Mouse (Mus musculus): ENCODE measurements around the gene Ssr4. TPM values are rescaled to one million over a fixed set of nuclear protein-coding genes. Genes with fewer than 3 reads are reported as not detected.

Gene Ssr4
- polyA plus RNA-seq, 1 experiment from 2014 or later = 162 TPM

DNA sequence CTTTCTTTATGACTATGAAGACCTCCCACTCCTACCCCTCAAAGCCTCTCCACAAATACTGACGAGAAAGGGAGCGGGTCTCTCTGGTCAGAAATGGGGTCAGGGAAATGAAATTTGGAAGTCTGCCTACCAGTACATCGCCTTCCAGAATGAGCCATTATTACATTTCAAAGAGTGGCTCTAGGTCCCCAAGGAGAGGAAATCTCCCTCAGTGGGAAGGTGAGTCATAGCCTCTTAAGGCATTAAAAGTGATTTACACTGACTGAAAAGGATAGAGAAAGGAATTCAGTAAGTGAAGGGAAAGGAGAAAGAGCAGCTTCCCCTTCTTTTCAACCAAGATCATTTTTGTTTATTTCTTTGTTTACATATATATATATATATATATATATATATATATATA lies 49.9 kb downstream of the Ssr4 start:
- Histone ChIP-seq H3K4me1 (ENCODE audit: control insufficient read depth, insufficient read depth, low read depth, low read length) (no peaks in the 10 kb centered on the region), H3K9me3 (ENCODE audit: control insufficient read depth, low read length) (no peaks in the 10 kb centered on the region), H3K27ac (ENCODE audit: low read depth, low read length) (no peak overlapping the region), H3K4me3 (ENCODE audit: low read length) (no peak overlapping the region), H3K36me3 (ENCODE audit: control insufficient read depth, insufficient read depth, low read length) (no peaks in the 10 kb centered on the region), H3K9ac (ENCODE audit: low read depth, low read length) (no peak overlapping the region), H3K27me3 (replicated peaks; ENCODE audit: control insufficient read depth, insufficient read depth, low read length) (no peaks in the 10 kb centered on the region), H3K4me2 (ENCODE audit: low read length) (no peak overlapping the region)
- WGBS = 79% methylated on average over 3 of the region's 3 CpGs
- no peak for ATAC-seq

Other genes with a start within 250 kb of the Ssr4 start
- 0.67 and 0.84 TPM in 2 replicates for gene Dusp9, start 147.6 kb upstream of the Ssr4 start, polyA plus RNA-seq (2015; fragmentation: Nextera tagmentation; extraction: Ambion mirVana)
- 176 and 194 TPM in 2 replicates for gene Pnck, start 126.9 kb upstream of the Ssr4 start, polyA plus RNA-seq (2015; fragmentation: Nextera tagmentation; extraction: Ambion mirVana)
- 6.0 and 7.1 TPM in 2 replicates for gene Slc6a8, start 113.9 kb upstream of the Ssr4 start, polyA plus RNA-seq (2015; fragmentation: Nextera tagmentation; extraction: Ambion mirVana)
- gene Bcap31, start 70.9 kb upstream of the Ssr4 start, polyA plus RNA-seq (2015; fragmentation: Nextera tagmentation; extraction: Ambion mirVana) = 144 and 154 TPM in 2 replicates
- gene Abcd1, start 70.4 kb upstream of the Ssr4 start, polyA plus RNA-seq (2015; fragmentation: Nextera tagmentation; extraction: Ambion mirVana) = 13.1 and 13.2 TPM in 2 replicates
- 0.90 and 1.2 TPM in 2 replicates for gene Plxnb3, start 29.9 kb upstream of the Ssr4 start, polyA plus RNA-seq (2015; fragmentation: Nextera tagmentation; extraction: Ambion mirVana)
- gene Srpk3, start 12.6 kb upstream of the Ssr4 start, polyA plus RNA-seq (2015; fragmentation: Nextera tagmentation; extraction: Ambion mirVana) = 1.9 and 4.4 TPM in 2 replicates
- 275 and 285 TPM in 2 replicates for gene Idh3g, start 131 bp upstream of the Ssr4 start, polyA plus RNA-seq (2015; fragmentation: Nextera tagmentation; extraction: Ambion mirVana)
- gene Pdzd4, start 37.9 kb downstream of the Ssr4 start, polyA plus RNA-seq (2015; fragmentation: Nextera tagmentation; extraction: Ambion mirVana) = 3.1 and 4.0 TPM in 2 replicates
- 0.11 and 0.20 TPM in 2 replicates for gene Avpr2, start 105.1 kb downstream of the Ssr4 start, polyA plus RNA-seq (2015; fragmentation: Nextera tagmentation; extraction: Ambion mirVana)
- 109 and 139 TPM in 2 replicates for gene L1cam, start 109.1 kb downstream of the Ssr4 start, polyA plus RNA-seq (2015; fragmentation: Nextera tagmentation; extraction: Ambion mirVana)
- 2.7 TPM in 2 replicates for gene Arhgap4, start 134.8 kb downstream of the Ssr4 start, polyA plus RNA-seq (2015; fragmentation: Nextera tagmentation; extraction: Ambion mirVana)
- 89.5 and 92.9 TPM in 2 replicates for gene Naa10, start 134.9 kb downstream of the Ssr4 start, polyA plus RNA-seq (2015; fragmentation: Nextera tagmentation; extraction: Ambion mirVana)
- gene Renbp, start 143.8 kb downstream of the Ssr4 start, polyA plus RNA-seq (2015; fragmentation: Nextera tagmentation; extraction: Ambion mirVana) = 15.2 and 16.8 TPM in 2 replicates
- gene Hcfc1, start 179.3 kb downstream of the Ssr4 start, polyA plus RNA-seq (2015; fragmentation: Nextera tagmentation; extraction: Ambion mirVana) = 38.1 and 44.2 TPM in 2 replicates
- 38.4 and 48.5 TPM in 2 replicates for gene Irak1, start 236.9 kb downstream of the Ssr4 start, polyA plus RNA-seq (2015; fragmentation: Nextera tagmentation; extraction: Ambion mirVana)